Mouse (Mus musculus) C2C12 (cell line): Measurements from ENCODE around the gene Ebf1.

ENCODE experiments used
- CEBPB ChIP-seq: IDR thresholded peaks from one replicate; pipeline ENCODE4 v1.6.1; 2011; ENCODE audit warnings: low read depth, mild to moderate bottlenecking, control low read depth, moderate library complexity
- CTCF ChIP-seq: IDR thresholded peaks from one replicate; pipeline ENCODE4 v1.5.1; 2011; ENCODE audit not compliant: control insufficient read depth, insufficient read depth, insufficient read length
- FOSL1 ChIP-seq: IDR thresholded peaks from one replicate; pipeline ENCODE4 v1.8.0; 2011; ENCODE audit warnings: mild to moderate bottlenecking, low read length; ENCODE audit not compliant: poor library complexity, insufficient read depth, severe bottlenecking
- MAX ChIP-seq: IDR thresholded peaks from one replicate; pipeline ENCODE4 v1.6.1; 2011; ENCODE audit warnings: mild to moderate bottlenecking, control low read depth
- MYOD1 ChIP-seq: IDR thresholded peaks from one replicate; pipeline ENCODE4 v1.6.1; 2011; ENCODE audit warnings: low read depth; ENCODE audit not compliant: control insufficient read depth, insufficient read length
- USF1 ChIP-seq: IDR thresholded peaks from one replicate; pipeline ENCODE4 v1.6.1; 2011; ENCODE audit warnings: low read depth, mild to moderate bottlenecking, control low read depth, moderate library complexity

GRCm38 (mm10) chr11:44837592-44837991 is 220.5 kb downstream of the Ebf1 start:
- TF ChIP-seq CTCF (no peak), MAX (no peak), CEBPB (no peak), MYOD1 (no peak), USF1 (no peak), FOSL1 (no peak)
